Mouse (Mus musculus) kidney, embryonic 16.5 days (tissue): Measurements from ENCODE around the gene Ccdc180. TPM values are rescaled to one million over a fixed set of nuclear protein-coding genes. Genes with fewer than 3 reads are reported as not detected.

Experiments used
- ATAC-seq: fragments of 200-750 bp; cut with Nextera tagmentation; 2 replicates; pipeline ENCODE4 v1.8.0; 2017; ENCODE audit warnings: moderate TSS enrichment; ENCODE audit not compliant: low FRiP score, low TSS enrichment
- H3K27ac ChIP-seq: fragments of 300-500 bp; sonication (generic); 2 replicates; pipeline ENCODE4 v1.5.1; 2014; ENCODE audit warnings: low read length
- H3K27me3 ChIP-seq: fragments of 300-500 bp; sonication (generic); 2 replicates; pipeline ENCODE4 v1.6.1; 2014; ENCODE audit warnings: low read length, control low read depth, mixed read lengths; ENCODE audit not compliant: insufficient read depth
- H3K36me3 ChIP-seq: fragments of 300-500 bp; sonication (generic); 2 replicates; pipeline ENCODE4 v1.6.1; 2014; ENCODE audit warnings: low read length, control low read depth, mixed read lengths; ENCODE audit not compliant: insufficient read depth
- H3K4me1 ChIP-seq: fragments of 300-500 bp; sonication (generic); 2 replicates; pipeline ENCODE4 v1.6.1; 2014; ENCODE audit warnings: low read length, control low read depth, mixed read lengths; ENCODE audit not compliant: insufficient read depth
- H3K4me2 ChIP-seq: fragments of 300-500 bp; sonication (generic); replicated peaks from 2 replicates; pipeline ENCODE4 v1.6.1; 2014; ENCODE audit warnings: low read depth, low read length
- H3K4me3 ChIP-seq: fragments of 300-500 bp; sonication (generic); 2 replicates; pipeline ENCODE4 v1.5.1; 2014; ENCODE audit warnings: mild to moderate bottlenecking, low read length
- H3K9ac ChIP-seq: fragments of 300-500 bp; sonication (generic); replicated peaks from 2 replicates; pipeline ENCODE4 v1.6.1; 2014; ENCODE audit warnings: low read length
- H3K9me3 ChIP-seq: fragments of 300-500 bp; sonication (generic); 2 replicates; pipeline ENCODE4 v1.6.1; 2016; ENCODE audit warnings: low read length, control low read depth
- WGBS: fragments of 180-500 bp; shearing (Covaris S2); extraction: QIAGEN DNeasy Blood & Tissue Kit; methylation state at CpG from one replicate; pipeline ENCODE4 v1.1.7; 2014; 5-methylcytosine and 5-hydroxymethylcytosine counted together
- polyA plus RNA-seq: library from polyadenylated mRNA; unstranded; fragments of >200 nt; fragmentation: Nextera tagmentation; extraction: Ambion mirVana; gene quantifications from 2 replicates; pipeline ENCODE4 v1.2.1, GENCODE M21; 2015

The Ccdc180 gene
- polyA plus RNA-seq, 1 experiment from 2014 or later, result 0.79 TPM

GRCm38 (mm10) chr4:45990427-45991135 lies 100.5 kb downstream of the Ccdc180 start:
- H3K9ac ChIP-seq, result no peak overlapping the region
- peaks cover 4% of the 10 kb centered on the region; the same call in 1 of the 2 replicates for H3K4me1 ChIP-seq
- H3K27ac ChIP-seq, result no peak overlapping the region
- no peak overlapping the region for H3K4me3 ChIP-seq
- no peaks in the 10 kb centered on the region for H3K27me3 ChIP-seq
- H3K4me2 ChIP-seq, result no peak overlapping the region
- WGBS, result 41% methylated on average over 6 of the region's 6 CpGs
- H3K9me3 ChIP-seq, result no peaks in the 10 kb centered on the region
- H3K36me3 ChIP-seq, result peaks cover 10% of the 10 kb centered on the region; the same call in 1 of the 2 replicates
- ATAC-seq, result no peak

- H3K36me3 ChIP-seq, result 0 out of 2 replicates have a peak, but pooled peaks cover 2% of the 10 kb centered on the region
- H3K4me1 ChIP-seq, result no peaks in the 10 kb centered on the region
- H3K27ac ChIP-seq, result no peak overlapping the region
- H3K9ac ChIP-seq, result no peak overlapping the region
- H3K4me3 ChIP-seq, result no peak overlapping the region
- no peak overlapping the region for H3K4me2 ChIP-seq
- no peaks in the 10 kb centered on the region for H3K27me3 ChIP-seq
- H3K9me3 ChIP-seq, result no peaks in the 10 kb centered on the region
- WGBS, result 93% methylated on average over 4 of the region's 4 CpGs
- ATAC-seq, result no peak
Observed at GRCm38 (mm10) chr4:45998536-45998935, 108.4 kb downstream of the Ccdc180 start.

Other genes with a start within 250 kb of the Ccdc180 start
- gene Aldh1b1, start 91.3 kb upstream of the Ccdc180 start, polyA plus RNA-seq, result 10.7 and 11.8 TPM in 2 replicates
- gene Igfbpl1, start 63.4 kb upstream of the Ccdc180 start, polyA plus RNA-seq, result 0.12 TPM in 1 of 2 replicates, not detected in the other
- 0.92 and 1.2 TPM in 2 replicates for gene Stra6l, start 41.6 kb upstream of the Ccdc180 start, polyA plus RNA-seq
- gene Tdrd7, start 75.0 kb downstream of the Ccdc180 start, polyA plus RNA-seq, result 20.1 and 20.5 TPM in 2 replicates
- 6.3 and 7.6 TPM in 2 replicates for gene Tmod1, start 148.6 kb downstream of the Ccdc180 start, polyA plus RNA-seq
- gene Ncbp1, start 248.3 kb downstream of the Ccdc180 start, polyA plus RNA-seq, result 90.6 and 90.9 TPM in 2 replicates
- gene Tstd2, start 248.4 kb downstream of the Ccdc180 start, polyA plus RNA-seq, result 39.1 and 54.4 TPM in 2 replicates